Mouse (Mus musculus) brain, embryonic 14.5 days (tissue): ENCODE data around the gene Uba52.

ENCODE experiments used
- CTCF ChIP-seq: fragments of 200-500 bp; IDR thresholded peaks from 2 replicates; pipeline ENCODE4 v1.5.1; 2012; ENCODE audit warnings: inconsistent platforms, mild to moderate bottlenecking, moderate library complexity, borderline replicate concordance; ENCODE audit not compliant: insufficient read depth, insufficient read length; ENCODE audit errors: extremely low read depth
- POLR2A ChIP-seq: fragments of 200-500 bp; IDR thresholded peaks from 2 replicates; pipeline ENCODE4 v1.6.1; 2012; ENCODE audit warnings: mild to moderate bottlenecking, inconsistent platforms, borderline replicate concordance; ENCODE audit not compliant: poor library complexity, insufficient read depth, insufficient read length, severe bottlenecking; ENCODE audit errors: extremely low read depth

- no peak for TF ChIP-seq POLR2A
- TF ChIP-seq CTCF = no peak
These were observed 51.0 kb downstream of the Uba52 start for GRCm38 (mm10) chr8:70459636-70460035.
